Mouse (Mus musculus) heart, adult 2 months (tissue): ENCODE results near the gene Sv2c.

Experiments used
- CTCF ChIP-seq: fragments of 200-600 bp; IDR thresholded peaks from 2 replicates; pipeline ENCODE4 v1.8.1; 2022; ENCODE audit warnings: antibody characterized with exemption, mild to moderate bottlenecking, moderate library complexity
- EP300 ChIP-seq: fragments of 200-500 bp; IDR thresholded peaks from 2 replicates; pipeline ENCODE4 v1.6.1; 2011; ENCODE audit warnings: low read depth, low read length, control low read depth; ENCODE audit not compliant: insufficient read depth
- POLR2A ChIP-seq: fragments of 200-500 bp; IDR thresholded peaks from 2 replicates; pipeline ENCODE4 v1.6.1; 2011; ENCODE audit warnings: mild to moderate bottlenecking, low read depth, low read length, control low read depth; ENCODE audit not compliant: insufficient read depth

DNA sequence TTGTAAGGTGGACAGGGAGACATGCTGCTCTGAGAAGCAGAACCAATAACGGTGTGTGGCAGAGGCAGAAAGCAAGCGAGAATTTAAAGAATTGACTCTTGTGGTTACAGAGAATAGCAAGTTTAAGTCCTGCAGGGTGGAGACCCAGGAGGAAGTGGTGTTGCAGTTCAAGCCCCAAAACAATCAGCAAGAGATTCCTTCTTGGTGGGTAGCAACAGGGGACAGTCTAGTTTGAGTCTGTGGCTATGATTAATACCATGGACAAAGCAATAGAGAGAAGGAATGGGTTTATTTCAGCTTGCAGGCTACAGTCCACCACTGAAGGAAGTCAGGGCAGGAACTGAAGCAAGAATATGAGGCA lies 219.4 kb downstream of the Sv2c start:
- TF ChIP-seq CTCF (no peak), POLR2A (no peak), EP300 (no peak)
